Mouse (Mus musculus) B cell, adult 67 days (primary cell): Measurements from ENCODE around the gene Zfp142. TPM values are rescaled to one million over a fixed set of nuclear protein-coding genes. Genes with fewer than 3 reads are reported as not detected.

Source experiments
- total RNA-seq, 2 experiments: library from RNA; stranded (reverse); gene quantifications; 4 replicates each; pipeline ENCODE4 v1.2.4; 2023

Zfp142 gene
- 10 to 100 TPM; 44.8 to 46.3 TPM for total RNA-seq

GRCm38 (mm10) chr1:74587773-74588445, at the start of gene Zfp142, which contains the start of gene Bcs1l:
TSS of gene Zfp142 (minus strand) at chr1:74588246.
TSS of gene Bcs1l (plus strand) at chr1:74588289.

DNA sequence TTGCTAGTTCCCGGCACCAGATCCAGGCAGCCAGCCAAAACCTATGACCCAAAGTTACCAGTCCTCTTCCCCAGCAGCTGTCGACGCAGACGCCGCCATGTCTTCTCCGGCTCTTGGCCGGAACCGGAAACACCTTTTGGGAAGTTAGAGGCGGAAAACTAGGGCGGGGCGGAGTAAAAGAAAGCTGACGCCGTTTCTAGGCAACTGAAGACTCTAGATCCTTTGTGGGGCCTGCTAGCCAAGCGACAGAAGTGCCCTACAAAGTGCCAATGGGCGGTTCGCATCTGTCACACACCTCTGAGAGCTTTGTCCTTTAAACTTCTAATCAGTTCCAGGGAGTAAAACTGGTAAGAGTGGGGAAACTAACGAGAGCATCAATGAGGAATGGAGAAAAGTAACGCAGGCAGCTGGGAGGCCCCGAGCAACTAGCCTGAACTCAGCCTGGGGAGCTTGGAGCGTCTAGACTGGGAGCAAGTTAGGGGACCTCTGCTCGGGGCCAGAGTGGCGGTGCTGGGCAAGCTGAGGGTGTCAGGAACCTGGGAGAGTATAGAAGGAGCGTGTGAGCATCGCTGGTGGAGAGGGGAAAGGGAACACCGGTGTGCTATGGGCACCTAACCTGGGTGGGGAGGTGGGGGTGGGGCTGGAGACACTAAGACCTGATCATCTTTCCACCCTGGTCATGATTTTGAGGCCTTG, 13.4 kb upstream of the Zfp142 start, which contains the start of the genes Rnf25 and Stk36:
Rnf25 (minus strand) TSS at position 131 of the 696 bp plus-strand sequence.
Stk36 (plus strand) TSS at position 179 of the 696 bp plus-strand sequence.

DNA sequence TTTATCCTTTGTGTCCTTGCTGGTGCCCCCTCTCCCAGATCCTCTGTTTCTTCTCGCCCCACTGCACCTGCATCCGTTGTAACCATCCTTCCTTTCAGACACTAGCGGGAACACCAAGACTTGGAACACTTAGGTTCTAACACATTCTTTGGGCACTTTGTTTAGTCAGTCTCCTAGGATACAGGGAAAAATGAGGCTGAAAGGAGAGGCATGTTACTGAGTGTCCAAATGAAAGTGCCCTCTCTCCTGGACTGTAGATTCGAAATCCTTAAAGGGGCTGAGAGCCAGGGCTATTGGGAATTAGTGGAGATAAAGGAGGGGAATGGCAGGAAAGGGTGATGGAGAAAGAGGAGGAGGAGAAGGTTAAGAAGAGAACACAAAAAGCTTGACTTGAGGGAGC, 43.9 kb downstream of the Zfp142 start, which contains the start of gene Usp37:
Usp37 (minus strand) TSS at position 101 of the 400 bp plus-strand sequence.

DNA sequence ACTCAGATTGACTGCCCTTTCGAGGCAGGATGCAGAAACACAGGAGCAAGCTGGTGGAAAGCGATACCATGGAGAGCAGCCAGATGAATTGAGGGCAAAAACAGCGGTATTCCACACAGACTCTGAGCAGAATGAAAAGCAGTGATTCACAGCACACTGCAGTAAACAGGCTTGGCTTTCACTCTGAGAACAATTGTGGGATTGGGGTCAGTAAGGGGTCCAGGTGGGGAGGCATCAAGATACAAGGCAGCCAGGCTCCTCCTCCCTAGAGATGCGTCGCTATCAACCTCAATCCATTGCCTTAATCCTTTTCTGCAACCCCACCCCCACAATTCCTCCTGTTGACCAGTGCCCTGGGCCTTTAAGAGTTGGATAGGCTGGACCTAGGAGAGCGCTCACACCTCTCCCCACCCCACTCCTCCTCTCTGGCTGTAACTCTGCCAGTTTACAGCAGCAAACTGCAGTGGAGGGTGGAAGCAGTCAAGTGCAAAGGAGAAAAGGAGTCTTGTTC, 45.5 kb downstream of the Zfp142 start, which contains the start of gene Plcd4:
Plcd4 (plus strand) TSS at position 438 of the 511 bp plus-strand sequence.

Other genes starting within 250 kb of the Zfp142 start
- gene Catip, start 226.1 kb downstream of the Zfp142 start, total RNA-seq: not detected
- 1 to 10 TPM in 1 of 2 experiments, under 1 TPM in 1; 0.24 to 3.8 TPM for gene Slc11a1, start 213.1 kb downstream of the Zfp142 start, total RNA-seq
- 100 to 1,000 TPM; 115 to 120 TPM for gene Ctdsp1, start 196.7 kb downstream of the Zfp142 start, total RNA-seq
- not detected for gene Vil1, start 178.9 kb downstream of the Zfp142 start, total RNA-seq
- gene Cnot9, start 82.2 kb downstream of the Zfp142 start, total RNA-seq: 10 to 100 TPM; 28.8 to 31.2 TPM
- gene Plcd4, start 45.4 kb downstream of the Zfp142 start, total RNA-seq: under 1 TPM; 0.29 to 0.80 TPM
- gene Usp37, start 44.0 kb downstream of the Zfp142 start, total RNA-seq: 10 to 100 TPM; 27.2 to 37.4 TPM
- 10 to 100 TPM in 1 of 2 experiments, 1 to 10 TPM in 1; 9.2 to 12.7 TPM for gene Bcs1l, start within 50 bp of the Zfp142 start, total RNA-seq
- gene Rnf25, start 13.2 kb upstream of the Zfp142 start, total RNA-seq: 10 to 100 TPM; 65.3 to 66.4 TPM
- gene Stk36, start 13.2 kb upstream of the Zfp142 start, total RNA-seq: under 1 TPM in 1 of 2 experiments, not detected in 1; 0.75 TPM
- 10 to 100 TPM; 47.2 to 51.5 TPM for gene Ttll4, start 73.5 kb upstream of the Zfp142 start, total RNA-seq
- gene Cyp27a1, start 125.3 kb upstream of the Zfp142 start, total RNA-seq: 10 to 100 TPM; 16.2 to 18.0 TPM
- gene Prkag3, start 161.0 kb upstream of the Zfp142 start, total RNA-seq: not detected
- not detected for gene Wnt6, start 183.6 kb upstream of the Zfp142 start, total RNA-seq
- 1 to 10 TPM; 2.2 to 3.0 TPM for gene Wnt10a, start 203.3 kb upstream of the Zfp142 start, total RNA-seq